Mouse (Mus musculus) small intestine, adult 2 months (tissue): ENCODE data around the gene Polr2e. TPM values are rescaled to one million over a fixed set of nuclear protein-coding genes. Genes with fewer than 3 reads are reported as not detected.

Source experiments
- H3K27ac ChIP-seq: fragments of 200-500 bp; 2 replicates; pipeline ENCODE4 v1.5.1; 2012; ENCODE audit warnings: low read depth, low read length, control low read depth, inconsistent platforms; ENCODE audit not compliant: insufficient read depth
- H3K27me3 ChIP-seq: fragments of 200-500 bp; 2 replicates; pipeline ENCODE4 v1.6.1; 2012; ENCODE audit warnings: mild to moderate bottlenecking, moderate library complexity, low read length, inconsistent platforms; ENCODE audit not compliant: control insufficient read depth, insufficient read depth
- H3K36me3 ChIP-seq: fragments of 200-500 bp; 2 replicates; pipeline ENCODE4 v1.6.1; 2012; ENCODE audit warnings: mild to moderate bottlenecking, low read length, control low read depth, inconsistent platforms; ENCODE audit not compliant: control insufficient read depth, insufficient read depth
- H3K4me1 ChIP-seq: fragments of 200-500 bp; 2 replicates; pipeline ENCODE4 v1.6.1; 2012; ENCODE audit warnings: low read length, inconsistent platforms, mixed read lengths; ENCODE audit not compliant: control insufficient read depth, insufficient read depth, insufficient read length
- H3K4me3 ChIP-seq: fragments of 200-500 bp; 2 replicates; pipeline ENCODE4 v1.5.1; 2012; ENCODE audit warnings: low read depth, mild to moderate bottlenecking, control low read depth, inconsistent platforms, low read length, moderate library complexity
- CTCF ChIP-seq: fragments of 200-500 bp; IDR thresholded peaks from 2 replicates; pipeline ENCODE4 v1.5.1; 2012; ENCODE audit warnings: low read depth, mild to moderate bottlenecking, control low read depth, inconsistent platforms, low read length, moderate library complexity, mixed read lengths; ENCODE audit not compliant: insufficient replicate concordance, insufficient read length; ENCODE audit errors: extremely low read depth
- POLR2A ChIP-seq: fragments of 200-500 bp; IDR thresholded peaks from 2 replicates; pipeline ENCODE4 v1.6.1; 2012; ENCODE audit warnings: low read depth, mild to moderate bottlenecking, control low read depth, inconsistent platforms, low read length, moderate library complexity
- WGBS: fragments of 180-500 bp; shearing (Covaris S2); methylation state at CpG from one replicate; pipeline ENCODE4 v1.1.7; 2018; 5-methylcytosine and 5-hydroxymethylcytosine counted together
- polyA plus RNA-seq: library from polyadenylated mRNA; depleted of rRNA; stranded (reverse); fragments of >200 nt; gene quantifications from 2 replicates; pipeline ENCODE4 v1.2.3, GENCODE M21; 2012; rRNA removed

Gene Polr2e
- 140 and 186 TPM in 2 replicates for polyA plus RNA-seq

DNA sequence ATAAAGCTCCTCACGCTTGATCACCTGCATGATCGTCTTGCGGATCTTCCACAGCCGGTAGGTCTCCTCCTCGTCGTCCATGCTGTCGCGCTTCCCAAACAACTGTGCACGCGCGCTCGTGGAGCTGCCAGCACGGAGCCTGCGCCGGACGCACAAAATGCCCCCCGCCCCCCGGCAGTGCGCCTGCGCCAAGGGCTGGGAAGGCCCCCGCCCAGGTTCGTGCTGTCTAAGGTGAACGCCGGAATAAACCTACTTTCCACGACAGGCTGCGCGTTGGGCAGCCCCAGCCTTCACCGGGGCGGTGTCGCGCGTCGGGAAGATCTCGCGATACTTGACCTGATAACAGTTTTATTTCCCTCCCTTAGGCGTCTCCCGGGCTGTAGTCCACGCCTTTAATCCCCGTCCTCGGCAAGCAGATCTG, at the start of gene Polr2e:
Polr2e (minus strand) TSS at position 237 of the 421 bp plus-strand sequence.
- peaks cover 27% of the 10 kb centered on the region for H3K36me3 ChIP-seq
- peak within 1 kb of the TSS; percentile 85 for H3K4me3 ChIP-seq
- TF ChIP-seq POLR2A (no peak; the same call in 1 of the 2 replicates), CTCF (no peak)
- H3K27me3 ChIP-seq, result no peaks in the 10 kb centered on the region
- H3K4me1 ChIP-seq, result peaks cover 9% of the 10 kb centered on the region
- peak within 1 kb of the TSS; percentile 43; the same call in 1 of the 2 replicates for H3K27ac ChIP-seq
- under 1% methylated on average over 40 of the region's 40 CpGs for WGBS

DNA sequence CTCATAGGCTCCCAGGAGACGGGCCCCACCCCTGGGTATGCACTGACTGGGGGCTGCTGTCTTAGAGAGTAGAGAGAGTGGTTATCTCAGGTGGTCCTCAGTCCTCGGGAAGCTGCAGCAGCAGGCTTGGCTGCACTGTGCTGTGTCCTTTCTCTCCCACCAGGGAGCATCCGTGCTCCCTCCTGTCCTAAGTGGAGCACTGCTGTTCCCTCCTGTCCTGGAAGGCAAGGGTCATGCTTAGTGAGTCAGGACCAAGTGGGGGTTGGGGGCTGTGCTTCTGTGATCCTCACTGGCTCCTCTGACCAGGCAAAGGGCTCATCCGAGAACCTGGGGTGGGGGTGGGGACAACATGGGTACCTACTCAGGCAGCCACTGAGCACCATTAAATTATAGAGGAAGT, 49.6 kb upstream of the Polr2e start:
- H3K4me1 ChIP-seq, result peaks cover 5% of the 10 kb centered on the region
- H3K36me3 ChIP-seq, result peaks cover 33% of the 10 kb centered on the region
- no peaks in the 10 kb centered on the region for H3K27me3 ChIP-seq
- WGBS, result 76% methylated on average over 4 of the region's 4 CpGs
- TF ChIP-seq CTCF (no peak), POLR2A (no peak)
- no peak overlapping the region for H3K27ac ChIP-seq
- H3K4me3 ChIP-seq, result no peak overlapping the region

DNA sequence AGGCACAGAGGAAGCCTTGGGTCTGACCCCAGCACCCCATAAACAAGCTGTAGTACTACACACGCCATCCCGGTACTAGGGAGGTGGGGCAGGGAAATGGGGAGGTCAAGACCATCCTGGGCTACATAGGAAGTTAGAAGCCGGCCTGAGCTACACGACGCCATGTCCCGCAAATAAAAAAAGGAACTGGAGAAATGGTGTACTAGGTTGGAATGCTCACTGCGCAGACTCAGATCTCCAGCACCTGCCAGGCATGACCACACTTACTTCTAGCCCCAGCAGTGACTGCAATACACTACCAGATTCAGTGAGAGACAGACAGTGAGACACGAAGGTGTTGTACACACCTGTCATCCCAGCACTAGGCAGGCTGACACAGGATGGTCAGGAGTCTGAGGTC, 47.9 kb upstream of the Polr2e start:
- peaks cover 49% of the 10 kb centered on the region for H3K36me3 ChIP-seq
- H3K27me3 ChIP-seq, result no peaks in the 10 kb centered on the region
- 85% methylated on average over 8 of the region's 8 CpGs for WGBS
- H3K27ac ChIP-seq, result no peak overlapping the region
- H3K4me3 ChIP-seq, result no peak overlapping the region
- H3K4me1 ChIP-seq, result peaks cover 8% of the 10 kb centered on the region
- TF ChIP-seq POLR2A, result no peak
- TF ChIP-seq CTCF, result no peak

DNA sequence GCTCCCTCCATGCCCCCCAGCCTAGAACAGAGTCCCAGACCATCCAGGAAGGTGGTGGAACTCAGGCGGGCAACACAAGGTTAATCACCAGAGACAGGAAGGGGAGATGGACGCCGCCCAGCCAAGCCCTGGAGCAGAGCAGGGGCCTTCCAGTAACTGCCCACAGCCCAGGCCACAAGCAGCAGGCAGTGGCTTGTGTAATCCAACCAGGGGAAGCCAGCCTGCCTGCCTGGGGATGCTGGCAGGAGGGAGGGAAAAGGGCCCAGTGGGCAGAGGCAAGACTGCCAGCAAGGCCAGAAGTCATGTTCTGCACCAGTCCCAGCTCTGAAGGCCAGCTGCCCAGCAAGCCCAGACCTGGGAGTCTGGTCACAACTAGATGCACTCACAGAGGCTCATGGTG, 47.3 kb upstream of the Polr2e start:
- Histone ChIP-seq H3K27ac (no peak overlapping the region), H3K4me1 (peaks cover 8% of the 10 kb centered on the region), H3K4me3 (no peak overlapping the region), H3K27me3 (no peaks in the 10 kb centered on the region), H3K36me3 (peaks cover 53% of the 10 kb centered on the region)
- TF ChIP-seq CTCF (no peak), POLR2A (no peak)
- WGBS, result 94% methylated on average over 3 of the region's 3 CpGs

DNA sequence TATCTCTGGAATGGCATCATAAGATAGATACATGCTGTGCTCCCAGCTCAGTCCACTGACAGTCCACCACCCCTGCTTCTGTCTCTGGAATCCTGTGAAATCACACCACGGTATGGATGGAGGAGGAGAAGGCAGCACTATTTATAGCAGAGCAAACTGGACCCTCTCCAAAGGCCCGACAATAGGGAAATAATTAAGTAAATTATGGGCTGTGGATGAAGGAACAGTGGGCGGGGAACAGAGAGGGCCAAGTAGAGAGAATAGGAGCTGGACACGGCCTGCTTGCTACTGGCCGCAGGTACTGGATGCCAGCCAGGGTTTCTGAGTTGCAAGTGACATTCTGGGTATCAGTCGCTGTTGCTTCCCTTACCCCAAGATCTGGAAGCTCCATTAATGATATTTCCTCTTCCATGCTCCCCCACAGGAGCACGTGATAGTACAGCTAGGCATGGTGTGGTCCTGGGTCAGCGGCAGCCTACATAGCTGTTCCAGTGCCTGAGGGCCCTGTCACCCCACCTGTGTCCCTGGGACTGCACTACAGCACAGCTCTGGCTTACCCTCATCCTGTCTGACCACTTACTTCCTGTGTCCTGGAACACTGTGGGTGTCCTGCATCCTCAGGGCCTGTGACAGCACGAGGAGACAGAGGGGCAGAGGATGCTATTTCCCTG, 45.4 kb upstream of the Polr2e start:
- Histone ChIP-seq H3K4me1 (peaks cover 8% of the 10 kb centered on the region), H3K36me3 (peaks cover 66% of the 10 kb centered on the region), H3K27me3 (no peaks in the 10 kb centered on the region), H3K27ac (no peak overlapping the region), H3K4me3 (no peak overlapping the region)
- TF ChIP-seq CTCF, result no peak
- WGBS, result 40% methylated on average over 9 of the region's 9 CpGs

DNA sequence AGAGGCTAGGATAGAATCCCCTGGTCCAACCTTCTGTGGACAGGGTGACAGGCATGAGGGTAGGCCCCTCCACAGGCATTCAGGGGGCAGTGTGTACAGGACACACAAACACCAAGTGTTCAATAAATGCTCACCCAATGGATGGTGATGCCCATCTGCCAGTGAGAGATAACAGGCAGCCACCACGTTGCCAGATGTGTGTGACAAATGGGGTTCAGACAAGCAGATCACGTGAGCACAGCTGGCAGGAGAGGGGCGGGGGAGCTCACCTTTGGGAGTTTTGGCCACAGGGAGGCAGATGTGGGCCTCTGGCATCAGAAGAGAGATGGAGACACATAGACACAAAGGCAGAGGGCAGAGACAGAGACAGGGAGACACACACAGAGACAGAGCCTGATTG, 41.5 kb upstream of the Polr2e start:
- TF ChIP-seq CTCF, result no peak
- H3K36me3 ChIP-seq, result peaks cover 75% of the 10 kb centered on the region
- WGBS, result 64% methylated on average over 3 of the region's 3 CpGs
- peaks cover 10% of the 10 kb centered on the region for H3K4me1 ChIP-seq
- H3K27me3 ChIP-seq, result no peaks in the 10 kb centered on the region
- no peak overlapping the region for H3K27ac ChIP-seq
- no peak overlapping the region for H3K4me3 ChIP-seq

DNA sequence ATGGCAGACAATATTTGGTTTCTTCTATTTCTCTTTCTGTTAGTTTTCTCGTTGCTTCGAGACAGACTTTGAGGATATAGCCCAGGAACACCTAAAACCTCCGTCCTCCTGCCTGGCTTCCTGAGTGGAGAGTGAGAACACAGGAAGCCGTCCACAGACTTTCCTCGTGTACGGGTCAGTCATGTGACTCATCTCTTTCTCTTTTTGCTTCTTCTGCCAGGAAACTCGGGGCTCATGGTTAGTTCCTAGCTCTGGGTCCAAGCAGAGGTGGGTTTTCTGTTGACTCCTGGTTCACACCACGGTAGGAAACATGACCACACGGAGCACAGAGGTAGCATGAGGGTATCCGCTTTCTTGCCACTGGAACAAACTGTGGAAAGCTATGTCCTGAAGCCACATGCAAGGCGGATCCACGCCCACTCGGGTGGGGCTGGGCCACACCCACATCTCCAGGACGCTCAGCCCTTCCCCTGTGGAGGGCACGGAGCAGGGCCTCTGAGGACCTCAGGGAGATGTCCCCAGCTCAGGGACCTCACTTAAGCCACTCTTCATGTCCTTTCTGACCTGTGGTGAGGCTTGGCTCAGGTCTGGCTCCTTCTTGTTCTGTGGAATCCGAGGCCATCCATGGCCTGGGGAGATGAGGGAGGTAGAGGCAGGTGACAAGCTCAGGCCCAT, 40.9 kb upstream of the Polr2e start:
- WGBS, result 65% methylated on average over 16 of the region's 16 CpGs
- Histone ChIP-seq H3K4me1 (peaks cover 14% of the 10 kb centered on the region), H3K4me3 (no peak overlapping the region), H3K27ac (no peak overlapping the region), H3K36me3 (peaks cover 74% of the 10 kb centered on the region), H3K27me3 (no peaks in the 10 kb centered on the region)
- TF ChIP-seq POLR2A (no peak), CTCF (no peak)

DNA sequence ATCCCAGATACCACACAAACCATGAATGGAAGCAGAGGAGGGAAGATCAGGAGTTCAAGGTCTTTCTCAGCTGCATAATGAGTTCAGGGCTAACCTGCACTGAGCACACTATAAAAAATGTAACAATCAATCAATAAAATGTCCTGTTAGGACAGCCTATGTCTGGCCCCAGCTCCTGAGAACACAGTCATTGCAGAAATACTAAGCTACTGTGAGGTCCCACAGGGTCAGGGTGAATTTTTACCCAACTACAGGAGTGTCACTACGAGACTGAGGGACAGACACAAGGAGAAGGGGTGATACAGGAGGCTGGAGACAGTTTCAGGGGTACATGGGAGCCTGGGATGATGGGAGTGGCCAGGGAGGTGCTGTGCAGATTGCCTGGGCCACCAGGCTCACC, 38.8 kb upstream of the Polr2e start:
- 93% methylated on average over 1 of the region's 1 CpGs for WGBS

More for the DNA sequence above, 38.8 kb upstream of the Polr2e start:
- Histone ChIP-seq H3K36me3 (peaks cover 56% of the 10 kb centered on the region), H3K4me3 (no peak overlapping the region), H3K27ac (no peak overlapping the region), H3K4me1 (peaks cover 15% of the 10 kb centered on the region), H3K27me3 (no peaks in the 10 kb centered on the region)
- no peak for TF ChIP-seq POLR2A
